Comparison of ENCODE assay signal across 8 mouse cellular contexts in genomic region chr12:90903991-90904390, GRCm38 (mm10).
A peak's percentile ranks its signal among the peaks of the same experiment; 100 is the strongest.
DNase-seq lines count a peak whose midpoint lies in the region; ATAC-seq and TF ChIP-seq lines count a peak whose summit lies in the region.
"Had no signal": no experiment of that assay in that cellular context is flagged by ENCODE, and none has a peak within 500 bp of the region (broad histone marks: within the 10 kb centered on the region; RNA-seq: fewer than 3 reads in every experiment).

No protein-coding gene starts in this region.

- WGBS in kidney, adult 2 months = 63% methylated on average over 6 of the region's 6 CpGs
- 72% methylated on average over 6 of the region's 6 CpGs for WGBS in kidney, embryonic 16.5 days
- whole genome bisulfite sequencing in lung, postnatal 0 days = 63% methylated on average over 6 of the region's 6 CpGs

- ATAC-seq in kidney, embryonic 16.5 days (ENCODE audit: low FRiP score, low TSS enrichment) = no peak
- no peak for ATAC-seq in lung, postnatal 0 days
- ATAC-seq in activated CD4-positive, CD25-positive, alpha-beta regulatory T cell, adult 4 months = no peak

- no peak for TF ChIP-seq POLR2A in kidney, adult 2 months (IDR thresholded peaks at IDR 0.05; ENCODE audit: low read depth, low read length)
- TF ChIP-seq POLR2A in ES-Bruce4 (IDR thresholded peaks at IDR 0.05; ENCODE audit: insufficient read depth, low read length) = no peak

- DNase-seq in kidney, adult 2 months = peak; percentile 4
- DNase-seq in ZHBTc4 (ENCODE audit: low read depth, low spot score) = peak; percentile 7
- peak; percentile 11 for DNase-seq in lung, postnatal 0 days (ENCODE audit: low spot score)
- no peak for DNase-seq in c-Kit-positive CD71-positive TER-119-positive erythroid progenitor cells, embryonic 14.5 days (ENCODE audit: low spot score)
- DNase-seq: liver, embryonic 13.5 days had no signal

- H3K27me3 ChIP-seq in kidney, adult 2 months (replicated peaks; ENCODE audit: control insufficient read depth, insufficient read depth, low read length) = no peaks in the 10 kb centered on the region
- H3K27me3 ChIP-seq in kidney, embryonic 16.5 days (ENCODE audit: insufficient read depth, low read length) = no peaks in the 10 kb centered on the region
- H3K27me3 ChIP-seq in ES-Bruce4 (ENCODE audit: control insufficient read depth, insufficient read depth, low read length, poor library complexity, severe bottlenecking) = no peaks in the 10 kb centered on the region
- no peaks in the 10 kb centered on the region for H3K27me3 ChIP-seq in lung, postnatal 0 days (replicated peaks; ENCODE audit: insufficient read depth, low read length)
- H3K27me3 ChIP-seq: liver, embryonic 13.5 days had no signal

- H3K36me3 ChIP-seq in kidney, adult 2 months (ENCODE audit: control insufficient read depth, insufficient read depth, low read length) = no peaks in the 10 kb centered on the region
- no peaks in the 10 kb centered on the region for H3K36me3 ChIP-seq in kidney, embryonic 16.5 days (ENCODE audit: insufficient read depth, low read length)
- H3K36me3 ChIP-seq in ES-Bruce4 (ENCODE audit: control insufficient read depth, insufficient read depth, low read length, poor library complexity, severe bottlenecking) = no peaks in the 10 kb centered on the region
- no peaks in the 10 kb centered on the region for H3K36me3 ChIP-seq in lung, postnatal 0 days (ENCODE audit: insufficient read depth, low read length)
- H3K36me3 ChIP-seq: liver, embryonic 13.5 days had no signal

- H3K4me3 ChIP-seq in kidney, adult 2 months (ENCODE audit: insufficient read depth, low read depth, low read length) = no peak overlapping the region
- H3K4me3 ChIP-seq in kidney, embryonic 16.5 days (ENCODE audit: low read length) = no peak overlapping the region
- no peak overlapping the region for H3K4me3 ChIP-seq in ES-Bruce4 (ENCODE audit: low read depth, low read length)
- no peak overlapping the region for H3K4me3 ChIP-seq in lung, postnatal 0 days (ENCODE audit: low read depth, low read length)
- H3K4me3 ChIP-seq: liver, embryonic 13.5 days had no signal

- H3K27ac ChIP-seq in kidney, adult 2 months (ENCODE audit: insufficient read depth, low read depth, low read length) = no peak overlapping the region
- H3K27ac ChIP-seq in kidney, embryonic 16.5 days (ENCODE audit: low read length) = no peak overlapping the region
- H3K27ac ChIP-seq in ES-Bruce4 (ENCODE audit: insufficient read depth, low read length) = no peak overlapping the region
- H3K27ac ChIP-seq in lung, postnatal 0 days (ENCODE audit: low read length) = no peak overlapping the region
- H3K27ac ChIP-seq: liver, embryonic 13.5 days had no signal

- TF ChIP-seq CTCF in kidney, adult 2 months (conservative IDR thresholded peaks at IDR 0.05; ENCODE audit: insufficient read depth, insufficient read length, low read depth, low read length) = peak; percentile 51; the same call in 1 of the 2 replicates
- peak; percentile 1 for TF ChIP-seq CTCF in ES-Bruce4 (IDR thresholded peaks at IDR 0.05; ENCODE audit: low read depth, low read length)
- peak; percentile 70 for TF ChIP-seq CTCF in lung, postnatal 0 days (IDR thresholded peaks at IDR 0.05)

- no peak overlapping the region for H3K9ac ChIP-seq in kidney, embryonic 16.5 days (replicated peaks; ENCODE audit: low read length)
- no peak overlapping the region for H3K9ac ChIP-seq in ES-Bruce4 (ENCODE audit: low read depth, poor library complexity, severe bottlenecking)
- H3K9ac ChIP-seq in lung, postnatal 0 days (replicated peaks; ENCODE audit: low read depth) = no peak overlapping the region
- H3K9ac ChIP-seq: liver, embryonic 13.5 days had no signal

- H3K4me2 ChIP-seq in kidney, embryonic 16.5 days (replicated peaks; ENCODE audit: low read depth, low read length) = no peak overlapping the region
- no peak overlapping the region for H3K4me2 ChIP-seq in lung, postnatal 0 days (replicated peaks; ENCODE audit: low read depth, low read length)
- H3K4me2 ChIP-seq: liver, embryonic 13.5 days had no signal

- H3K4me1 ChIP-seq in kidney, adult 2 months (ENCODE audit: control insufficient read depth, insufficient read depth, low read length) = no peaks in the 10 kb centered on the region
- H3K4me1 ChIP-seq in kidney, embryonic 16.5 days (ENCODE audit: insufficient read depth, low read length) = no peaks in the 10 kb centered on the region
- H3K4me1 ChIP-seq in ES-Bruce4 (ENCODE audit: control insufficient read depth, insufficient read depth, low read length) = no peaks in the 10 kb centered on the region
- no peaks in the 10 kb centered on the region for H3K4me1 ChIP-seq in lung, postnatal 0 days (ENCODE audit: insufficient read depth, low read depth, low read length)
- H3K4me1 ChIP-seq: liver, embryonic 13.5 days had no signal

- TF ChIP-seq EP300 in ES-Bruce4 (IDR thresholded peaks at IDR 0.05; ENCODE audit: insufficient read depth, low read depth, low read length) = no peak
- no peak for TF ChIP-seq EP300 in lung, postnatal 0 days (IDR thresholded peaks at IDR 0.05)

- no peaks in the 10 kb centered on the region for H3K9me3 ChIP-seq in kidney, embryonic 16.5 days (ENCODE audit: low read length)
- no peaks in the 10 kb centered on the region for H3K9me3 ChIP-seq in ES-Bruce4 (replicated peaks; ENCODE audit: control insufficient read depth, insufficient read depth, low read length, poor library complexity, severe bottlenecking)
- no peaks in the 10 kb centered on the region for H3K9me3 ChIP-seq in lung, postnatal 0 days (ENCODE audit: low read length)
- H3K9me3 ChIP-seq: liver, embryonic 13.5 days had no signal

Comparison
In these comparisons a context has a peak if more than half of its experiments do, and no peak if none do; other contexts are left out.
1. CTCF ChIP-seq: peak in every context shown above with its lines; median percentile 70 in lung, postnatal 0 days; 51 in kidney, adult 2 months; 1 in ES-Bruce4.